Mouse (Mus musculus) MEL (cell line): ENCODE measurements around the gene Grip1. TPM values are rescaled to one million over a fixed set of nuclear protein-coding genes. Genes with fewer than 3 reads are reported as not detected.

Experiments
- DNase-seq: peaks from one replicate; pipeline ENCODE4 v3.0.0; 2011; ENCODE audit warnings: low read depth, low spot score
- H3K27ac ChIP-seq: 2 replicates; pipeline ENCODE4 v1.5.1; 2012; ENCODE audit warnings: low read depth, mild to moderate bottlenecking, control low read depth, low read length, moderate library complexity; ENCODE audit not compliant: control insufficient read depth
- H3K27me3 ChIP-seq, 2 experiments: fragments of 150-350 bp in 1 of 2; sonication (generic) in 1 of 2; 2 replicates each; pipeline ENCODE4 v1.6.1; 2012; ENCODE audit warnings: low read length in 2 of 2, mild to moderate bottlenecking in 2 of 2, improper control_type of control experiment in 1 of 2, moderate library complexity in 1 of 2; ENCODE audit not compliant: insufficient read depth in 2 of 2, control insufficient read depth in 1 of 2
- H3K36me3 ChIP-seq, 2 experiments: 2 replicates each; pipeline ENCODE4 v1.6.1; 2012 to 2014; ENCODE audit warnings: low read length in 2 of 2, improper control_type of control experiment in 1 of 2, inconsistent platforms in 1 of 2, mild to moderate bottlenecking in 1 of 2; ENCODE audit not compliant: insufficient read depth in 2 of 2, control insufficient read depth in 1 of 2
- H3K4me1 ChIP-seq, 2 experiments: fragments of 150-350 bp in 1 of 2; sonication (generic) in 1 of 2; 2 replicates each; pipeline ENCODE4 v1.6.1; 2012; ENCODE audit warnings: low read length in 2 of 2, improper control_type of control experiment in 1 of 2, mild to moderate bottlenecking in 1 of 2; ENCODE audit not compliant: insufficient read depth in 2 of 2, control insufficient read depth in 1 of 2
- H3K4me3 ChIP-seq, 2 experiments: fragments of 150-350 bp in 1 of 2; sonication (generic) in 1 of 2; 2 replicates each; pipeline ENCODE4 v1.5.1; 2012; ENCODE audit warnings: low read depth in 2 of 2, low read length in 2 of 2, mild to moderate bottlenecking in 2 of 2, moderate library complexity in 2 of 2, control low read depth in 1 of 2, improper control_type of control experiment in 1 of 2; ENCODE audit not compliant: control insufficient read depth in 1 of 2, insufficient read depth in 1 of 2
- H3K79me2 ChIP-seq: 2 replicates; pipeline ENCODE4 v1.6.1; 2012; ENCODE audit warnings: mild to moderate bottlenecking, low read length, moderate library complexity; ENCODE audit not compliant: control insufficient read depth, poor library complexity, insufficient read depth
- H3K9ac ChIP-seq: 2 replicates; pipeline ENCODE4 v1.6.1; 2012; ENCODE audit warnings: low read depth, mild to moderate bottlenecking, control low read depth, low read length, moderate library complexity; ENCODE audit not compliant: control insufficient read depth, poor library complexity, severe bottlenecking
- H3K9me3 ChIP-seq: fragments of 150-350 bp; sonication (generic); replicated peaks from 2 replicates; pipeline ENCODE4 v1.6.1; 2012; ENCODE audit warnings: mild to moderate bottlenecking, low read length, improper control_type of control experiment, moderate library complexity; ENCODE audit not compliant: insufficient read depth
- BHLHE40 ChIP-seq: IDR thresholded peaks from 2 replicates; pipeline ENCODE4 v1.6.1; 2012; ENCODE audit warnings: low read depth, mild to moderate bottlenecking, inconsistent platforms, low read length, improper control_type of control experiment, borderline replicate concordance
- CTCF ChIP-seq, 3 experiments: IDR thresholded peaks in 2 of 3; conservative IDR thresholded peaks in 1 of 3; 2 replicates each; pipeline ENCODE4 v1.5.1; 2011 to 2012; ENCODE audit warnings: low read length in 3 of 3, low read depth in 2 of 3, mild to moderate bottlenecking in 2 of 3, improper control_type of control experiment in 1 of 3, inconsistent platforms in 1 of 3, mixed read lengths in 1 of 3, moderate library complexity in 1 of 3; ENCODE audit not compliant: control insufficient read depth in 1 of 3, insufficient read depth in 1 of 3, poor library complexity in 1 of 3, severe bottlenecking in 1 of 3
- EP300 ChIP-seq, 2 experiments: IDR thresholded peaks; 2 replicates each; pipeline ENCODE4 v1.6.1; 2011; ENCODE audit warnings: improper control_type of control experiment in 2 of 2, low read length in 2 of 2, low read depth in 1 of 2, mild to moderate bottlenecking in 1 of 2
- GABPA ChIP-seq: IDR thresholded peaks from 2 replicates; pipeline ENCODE4 v1.6.1; 2012; ENCODE audit warnings: low read depth, mild to moderate bottlenecking, inconsistent platforms, low read length, improper control_type of control experiment, moderate library complexity
- HCFC1 ChIP-seq: IDR thresholded peaks from 2 replicates; pipeline ENCODE4 v1.6.1; 2012; ENCODE audit warnings: low read depth, mild to moderate bottlenecking, inconsistent platforms, low read length, improper control_type of control experiment, moderate library complexity
- KAT2A ChIP-seq: conservative IDR thresholded peaks from 2 replicates; pipeline ENCODE4 v1.6.1; 2012; ENCODE audit warnings: low read depth, low read length, improper control_type of control experiment, inconsistent platforms
- MXI1 ChIP-seq: IDR thresholded peaks from 2 replicates; pipeline ENCODE4 v1.6.1; 2011; ENCODE audit warnings: mild to moderate bottlenecking, low read depth, low read length, improper control_type of control experiment
- MYB ChIP-seq: IDR thresholded peaks from 2 replicates; pipeline ENCODE4 v1.6.1; 2011; ENCODE audit warnings: mild to moderate bottlenecking, low read depth, low read length, improper control_type of control experiment
- MYC ChIP-seq: IDR thresholded peaks from 2 replicates; pipeline ENCODE4 v1.6.1; 2011; ENCODE audit warnings: low read depth, mild to moderate bottlenecking, low read length, improper control_type of control experiment, moderate library complexity
- NELFE ChIP-seq: IDR thresholded peaks from 2 replicates; pipeline ENCODE4 v1.6.1; 2011; ENCODE audit warnings: low read depth, low read length, improper control_type of control experiment
- POLR2A ChIP-seq, 2 experiments: IDR thresholded peaks; 2 replicates each; pipeline ENCODE4 v1.6.1; 2011 to 2012; ENCODE audit warnings: low read length in 2 of 2, mild to moderate bottlenecking in 2 of 2, control low read depth in 1 of 2, improper control_type of control experiment in 1 of 2, low read depth in 1 of 2, moderate library complexity in 1 of 2; ENCODE audit not compliant: control insufficient read depth in 1 of 2, insufficient read depth in 1 of 2, poor library complexity in 1 of 2
- POLR2AphosphoS5 ChIP-seq: IDR thresholded peaks from 2 replicates; pipeline ENCODE4 v1.6.1; 2012; ENCODE audit warnings: low read depth, borderline replicate concordance, mild to moderate bottlenecking, inconsistent platforms, low read length, moderate library complexity, mixed read lengths
- RCOR1 ChIP-seq: IDR thresholded peaks from 2 replicates; pipeline ENCODE4 v1.6.1; 2012; ENCODE audit warnings: low read depth, mild to moderate bottlenecking, inconsistent platforms, low read length, improper control_type of control experiment
- SMC3 ChIP-seq: IDR thresholded peaks from 2 replicates; pipeline ENCODE4 v1.6.1; 2011; ENCODE audit warnings: low read depth, low read length, improper control_type of control experiment
- TCF12 ChIP-seq: IDR thresholded peaks from 2 replicates; pipeline ENCODE4 v1.6.1; 2014; ENCODE audit warnings: low read depth, mild to moderate bottlenecking, inconsistent platforms, low read length, improper control_type of control experiment, moderate library complexity
- USF1 ChIP-seq: IDR thresholded peaks from 2 replicates; pipeline ENCODE4 v1.6.1; 2014; ENCODE audit warnings: low read depth, mild to moderate bottlenecking, inconsistent platforms, low read length, improper control_type of control experiment, moderate library complexity
- USF2 ChIP-seq, 2 experiments: IDR thresholded peaks; 2 replicates each; pipeline ENCODE4 v1.6.1; 2011 to 2012; ENCODE audit warnings: improper control_type of control experiment in 2 of 2, low read length in 2 of 2, borderline replicate concordance in 1 of 2, inconsistent platforms in 1 of 2, low read depth in 1 of 2, mild to moderate bottlenecking in 1 of 2; ENCODE audit not compliant: insufficient read depth in 1 of 2
- ZC3H11A ChIP-seq: IDR thresholded peaks from 2 replicates; pipeline ENCODE4 v1.6.1; 2012; ENCODE audit warnings: low read depth, mild to moderate bottlenecking, inconsistent platforms, low read length, improper control_type of control experiment
- ZMIZ1 ChIP-seq: IDR thresholded peaks from 2 replicates; pipeline ENCODE4 v1.6.1; 2012; ENCODE audit warnings: low read depth, mild to moderate bottlenecking, inconsistent platforms, low read length, improper control_type of control experiment, moderate library complexity
- polyA plus RNA-seq, 2 experiments: library from polyadenylated mRNA; stranded (reverse) in 1 of 2; unstranded in 1 of 2; fragments of >175 nt in 1 of 2; fragments of >200 nt in 1 of 2; gene quantifications; 2 replicates each; pipeline versions ENCODE4 v1.2.1 to v1.2.4; 2012; ENCODE audit warnings: low replicate concordance in 2 of 2, low read depth in 1 of 2; ENCODE audit not compliant: insufficient read length in 2 of 2, insufficient read depth in 1 of 2, missing spikeins in 1 of 2
- total RNA-seq: library from RNA; depleted of rRNA; stranded (reverse); fragments of 300-350 nt; gene quantifications from 2 replicates; pipeline ENCODE4 v1.2.3, GENCODE M21; 2012

Grip1 gene
- total and polyA plus RNA-seq, 3 experiments = 0.04 TPM; not detected in 2

DNA sequence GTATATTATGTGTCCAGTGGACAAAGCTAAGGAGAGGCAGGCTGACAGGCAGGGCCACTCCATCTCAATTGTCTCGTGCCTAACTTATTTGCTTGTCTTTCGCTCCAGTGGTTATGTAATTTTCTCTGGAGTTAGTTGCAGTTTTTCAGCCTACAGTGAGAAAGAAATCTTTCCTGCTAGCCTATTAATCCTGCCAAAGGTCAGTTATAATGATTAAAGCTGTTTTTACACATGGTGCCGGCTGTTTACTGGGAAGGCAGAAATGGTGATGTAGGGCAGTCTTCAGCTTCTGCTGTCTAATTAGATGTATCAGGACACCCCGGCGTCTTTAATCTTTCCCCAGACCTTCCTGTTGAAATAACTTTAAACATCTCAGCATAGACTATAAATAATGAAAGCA is 276.6 kb downstream of the Grip1 start:
- H3K79me2 ChIP-seq = no peaks in the 10 kb centered on the region
- no peaks in the 10 kb centered on the region for H3K4me1 ChIP-seq
- TF ChIP-seq TCF12 = no peak
- no peak for TF ChIP-seq CTCF (IDR thresholded peaks at IDR 0.05 in 2 of 3, conservative IDR thresholded peaks at IDR 0.05 in 1 of 3; ENCODE audit: control insufficient read depth in 1 of 3, insufficient read depth in 1 of 3, low read depth in 2 of 3, low read length in 3 of 3, poor library complexity in 1 of 3, severe bottlenecking in 1 of 3)
- TF ChIP-seq MYB = no peak
- TF ChIP-seq RCOR1 = no peak
- no peak for TF ChIP-seq USF2 (IDR thresholded peaks at IDR 0.05; ENCODE audit: borderline replicate concordance in 1 of 2, insufficient read depth in 1 of 2, low read depth in 1 of 2, low read length in 2 of 2)
- no peak for TF ChIP-seq POLR2AphosphoS5
- no peak overlapping the region for H3K9ac ChIP-seq
- no peak for DNase-seq
- no peaks in the 10 kb centered on the region for H3K27me3 ChIP-seq
- H3K27ac ChIP-seq = no peak overlapping the region
- H3K36me3 ChIP-seq = no peaks in the 10 kb centered on the region
- H3K9me3 ChIP-seq = no peaks in the 10 kb centered on the region
- H3K4me3 ChIP-seq = no peak overlapping the region

- no peaks in the 10 kb centered on the region for H3K9me3 ChIP-seq
- H3K36me3 ChIP-seq = no peaks in the 10 kb centered on the region
Observed at GRCm38 (mm10) chr10:119735011-119735992, 281.7 kb downstream of the Grip1 start.

More at GRCm38 (mm10) chr10:119735011-119735992, 281.7 kb downstream of the Grip1 start:
- H3K4me1 ChIP-seq = no peaks in the 10 kb centered on the region
- TF ChIP-seq GABPA (no peak), MYC (no peak), NELFE (no peak), CTCF (IDR thresholded peaks at IDR 0.05 in 2 of 3, conservative IDR thresholded peaks at IDR 0.05 in 1 of 3; ENCODE audit: control insufficient read depth in 1 of 3, insufficient read depth in 1 of 3, low read depth in 2 of 3, low read length in 3 of 3, poor library complexity in 1 of 3, severe bottlenecking in 1 of 3) (no peak), ZC3H11A (no peak), USF1 (no peak), BHLHE40 (no peak), EP300 (IDR thresholded peaks at IDR 0.05; ENCODE audit: low read depth in 1 of 2, low read length in 2 of 2) (no peak), POLR2A (IDR thresholded peaks at IDR 0.05; ENCODE audit: control insufficient read depth in 1 of 2, insufficient read depth in 1 of 2, low read depth in 1 of 2, low read length in 2 of 2, poor library complexity in 1 of 2) (no peak), RCOR1 (no peak), SMC3 (no peak), KAT2A (no peak), ZMIZ1 (no peak), HCFC1 (no peak), MXI1 (no peak)
- no peak overlapping the region for H3K4me3 ChIP-seq
- H3K9ac ChIP-seq = no peak overlapping the region
- DNase-seq = no peak
- H3K79me2 ChIP-seq = no peaks in the 10 kb centered on the region
- H3K27me3 ChIP-seq = no peaks in the 10 kb centered on the region
- no peak overlapping the region for H3K27ac ChIP-seq
